Mouse (Mus musculus) retina, postnatal 7 days (tissue): Measurements from ENCODE around the gene Rhox2e.
"Not testable (repeated sequence)": the region's sequence is repeated elsewhere in the genome, so short reads cannot be mapped to it uniquely, and the experiment has no call there.

Experiments used
- DNase-seq: peaks from one replicate; pipeline ENCODE4 v3.0.0-alpha.2; 2012; ENCODE audit warnings: low read depth, low spot score

The Rhox2e gene

GRCm38 (mm10) chrX:37530152-37530551, at the start of gene Rhox2e:
TSS of gene Rhox2e (plus strand) at chrX:37530452.
- not testable (repeated sequence) for DNase-seq

- DNase-seq: not testable (repeated sequence)
Observed at GRCm38 (mm10) chrX:37514059-37514458, 16.2 kb upstream of the Rhox2e start, which contains the start of gene Rhox4d. TSS of gene Rhox4d (plus strand) at chrX:37514359.

GRCm38 (mm10) chrX:37541719-37542118, 11.5 kb downstream of the Rhox2e start, which contains the start of gene Rhox3e:
TSS of gene Rhox3e (plus strand) at chrX:37542019.
- DNase-seq: not testable (repeated sequence)

- DNase-seq: not testable (repeated sequence)
Observed at GRCm38 (mm10) chrX:37557112-37557511, 26.9 kb downstream of the Rhox2e start, which contains the start of gene Rhox4e. TSS of gene Rhox4e (plus strand) at chrX:37557412.

- DNase-seq: not testable (repeated sequence)
Observed at GRCm38 (mm10) chrX:37571105-37571504, 40.9 kb downstream of the Rhox2e start, which contains the start of gene Rhox2f. TSS of gene Rhox2f (plus strand) at chrX:37571405.

- not testable (repeated sequence) for DNase-seq
Observed at GRCm38 (mm10) chrX:37572638-37573037, 42.4 kb downstream of the Rhox2e start.

- DNase-seq: not testable (repeated sequence)
Observed at GRCm38 (mm10) chrX:37580692-37581091, 50.4 kb downstream of the Rhox2e start, which contains the start of gene Rhox3f. TSS of gene Rhox3f (plus strand) at chrX:37580992.
